In genomic region chr9:44593221-44593620, GRCm38 (mm10) we compare ENCODE assay signal across 18 mouse cellular contexts. TPM values are rescaled to one million over a fixed set of nuclear protein-coding genes. Genes with fewer than 3 reads are reported as not detected.
"Had no signal": no experiment of that assay in that cellular context is flagged by ENCODE, and none has a peak within 500 bp of the region (broad histone marks: within the 10 kb centered on the region; RNA-seq: fewer than 3 reads in every experiment).

No protein-coding gene starts in this region.

- H3K36me3 ChIP-seq: midbrain, embryonic 13.5 days; midbrain, embryonic 15.5 days; neural tube, embryonic 12.5 days; stomach, embryonic 15.5 days had no signal

- ATAC-seq: midbrain, embryonic 13.5 days; midbrain, embryonic 15.5 days had no signal

- H3K27ac ChIP-seq: midbrain, embryonic 13.5 days; midbrain, embryonic 15.5 days; neural tube, embryonic 12.5 days; stomach, embryonic 15.5 days; stomach, postnatal 0 days had no signal

- H3K9ac ChIP-seq: lung, embryonic 14.5 days; midbrain, embryonic 13.5 days; midbrain, embryonic 15.5 days; neural tube, embryonic 12.5 days; stomach, embryonic 15.5 days had no signal

- H3K4me2 ChIP-seq: lung, embryonic 14.5 days; midbrain, embryonic 11.5 days; midbrain, embryonic 13.5 days; midbrain, embryonic 15.5 days; neural tube, embryonic 12.5 days; stomach, embryonic 15.5 days had no signal

- H3K27me3 ChIP-seq: megakaryocyte, embryonic 14.5 days; midbrain, embryonic 15.5 days; neural tube, embryonic 12.5 days; stomach, embryonic 15.5 days had no signal

- DNase-seq: lung, adult 18-20 months; lung, embryonic 14.5 days; lung, postnatal 10 days; lung, postnatal 4 days; right cerebral cortex, postnatal 14 days; thymus, adult 2 months; thymus, postnatal 25 days; thymus, postnatal 4 days had no signal

- H3K4me3 ChIP-seq: megakaryocyte, embryonic 14.5 days; midbrain, embryonic 13.5 days; midbrain, embryonic 15.5 days; neural tube, embryonic 12.5 days; stomach, embryonic 15.5 days had no signal

- H3K9me3 ChIP-seq: midbrain, embryonic 13.5 days; midbrain, embryonic 15.5 days; neural tube, embryonic 12.5 days; stomach, embryonic 15.5 days had no signal

- H3K4me1 ChIP-seq: midbrain, embryonic 15.5 days; neural tube, embryonic 12.5 days; stomach, embryonic 15.5 days had no signal

RNA-seq across cellular contexts. Expression of gene Cxcr5, which starts 31.5 kb away (rescaled TPM):
- total RNA-seq: megakaryocyte progenitor cell, adult 5-6 weeks; midbrain, postnatal 0 days had no signal
- polyA plus RNA-seq: lung, embryonic 14.5 days; midbrain, embryonic 13.5 days; midbrain, embryonic 15.5 days; midbrain, postnatal 0 days; neural tube, embryonic 12.5 days; neural tube, embryonic 14.5 days had no signal
